Mouse (Mus musculus): ENCODE measurements around the gene Tmem56.

- TF ChIP-seq CHD2 (IDR thresholded peaks at IDR 0.05; ENCODE audit: low read depth, low read length) (no peak), HCFC1 (IDR thresholded peaks at IDR 0.05; ENCODE audit: borderline replicate concordance, insufficient read depth, low read length) (no peak), MAFK (IDR thresholded peaks at IDR 0.05; ENCODE audit: insufficient read depth, low read depth, low read length) (no peak), ZC3H11A (IDR thresholded peaks at IDR 0.05; ENCODE audit: borderline replicate concordance, low read depth, low read length) (no peak), ZNF384 (IDR thresholded peaks at IDR 0.05; ENCODE audit: low read depth, low read length) (no peak)
Measured at GRCm38 (mm10) chr3:121187510-121187909, 95.4 kb downstream of the Tmem56 start.

Measured in ES-E14 (cell line).